Mouse (Mus musculus) lung, adult 2 months (tissue): Measurements from ENCODE around the gene Arpc1b.

ENCODE experiments used
- CTCF ChIP-seq: fragments of 200-500 bp; IDR thresholded peaks from 2 replicates; pipeline ENCODE4 v1.5.1; 2011; ENCODE audit warnings: mild to moderate bottlenecking, low read length, control low read depth; ENCODE audit not compliant: insufficient read depth
- POLR2A ChIP-seq: fragments of 200-500 bp; IDR thresholded peaks from 2 replicates; pipeline ENCODE4 v1.6.1; 2011; ENCODE audit warnings: low read depth, mild to moderate bottlenecking, control low read depth, low read length, borderline replicate concordance; ENCODE audit errors: extremely low read depth

DNA sequence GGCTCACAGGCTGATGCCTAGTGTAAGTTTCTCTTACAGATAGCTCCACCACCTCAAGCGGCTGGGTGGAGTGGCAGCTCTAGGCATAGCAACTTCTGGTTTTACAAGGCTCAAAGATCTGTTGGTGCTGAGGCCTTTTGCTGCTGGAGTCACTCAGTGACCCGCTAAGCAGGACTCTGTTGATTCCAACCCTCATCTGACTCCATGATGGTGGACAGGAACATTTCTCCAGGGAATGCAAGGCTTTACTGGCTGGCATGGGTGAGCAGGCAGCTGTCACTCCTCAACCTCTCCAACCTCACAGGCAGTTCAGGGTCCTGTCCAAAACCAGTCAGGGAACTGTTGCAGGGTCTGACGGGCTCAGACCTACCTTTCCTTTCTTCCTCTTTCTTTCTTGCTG, 17.0 kb downstream of the Arpc1b start:
- TF ChIP-seq POLR2A (no peak), CTCF (no peak)
